Mouse (Mus musculus) brain, embryonic 14.5 days (tissue): Measurements from ENCODE around the gene Fbxo36.

Experiments used
- CTCF ChIP-seq: fragments of 200-500 bp; IDR thresholded peaks from 2 replicates; pipeline ENCODE4 v1.5.1; 2012; ENCODE audit warnings: inconsistent platforms, mild to moderate bottlenecking, moderate library complexity, borderline replicate concordance; ENCODE audit not compliant: insufficient read depth, insufficient read length; ENCODE audit errors: extremely low read depth
- POLR2A ChIP-seq: fragments of 200-500 bp; IDR thresholded peaks from 2 replicates; pipeline ENCODE4 v1.6.1; 2012; ENCODE audit warnings: mild to moderate bottlenecking, inconsistent platforms, borderline replicate concordance; ENCODE audit not compliant: poor library complexity, insufficient read depth, insufficient read length, severe bottlenecking; ENCODE audit errors: extremely low read depth

DNA sequence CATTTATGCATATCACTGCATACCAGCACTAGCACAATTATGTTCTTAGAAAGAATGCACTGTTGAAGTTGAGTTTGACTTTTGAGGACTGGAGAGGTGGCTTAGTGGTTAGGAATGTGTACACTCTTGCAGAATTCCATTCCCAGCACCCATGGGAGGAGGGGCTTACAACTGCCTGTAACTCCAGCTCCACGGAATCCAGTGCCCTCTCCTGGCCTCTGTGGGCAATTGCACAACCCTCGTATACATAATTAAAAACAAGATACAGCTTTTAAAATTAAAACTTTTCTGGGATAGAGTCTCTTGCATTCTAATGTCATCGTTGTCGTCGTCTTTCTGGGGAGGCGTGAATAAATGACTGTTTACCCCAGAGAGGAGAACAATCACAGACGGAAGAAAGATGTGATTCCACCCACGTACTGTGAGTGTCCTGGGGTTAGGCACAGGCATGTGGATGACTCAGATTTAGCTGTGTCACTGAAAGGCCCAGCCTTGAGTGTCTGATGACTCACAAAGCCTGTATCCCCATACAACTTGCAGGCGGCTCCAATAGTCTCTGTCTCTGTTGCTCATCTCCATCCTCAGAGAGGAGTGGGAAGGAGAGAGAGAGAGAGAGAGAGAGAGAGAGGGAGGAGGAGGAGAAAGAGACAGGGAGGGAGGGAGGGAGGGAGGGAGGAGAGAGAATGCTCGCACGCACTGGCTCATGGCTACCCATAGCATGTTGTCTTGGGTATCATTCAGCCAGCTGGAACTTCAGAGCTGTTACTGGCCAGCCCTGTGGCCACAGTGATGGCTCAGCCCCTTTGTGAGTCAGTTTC lies 41.8 kb downstream of the Fbxo36 start:
- TF ChIP-seq CTCF (peak; percentile 7; the same call in 1 of the 2 replicates), POLR2A (no peak)
